Mouse (Mus musculus): Measurements from ENCODE around the gene Lsm4.

Gene Lsm4

DNA sequence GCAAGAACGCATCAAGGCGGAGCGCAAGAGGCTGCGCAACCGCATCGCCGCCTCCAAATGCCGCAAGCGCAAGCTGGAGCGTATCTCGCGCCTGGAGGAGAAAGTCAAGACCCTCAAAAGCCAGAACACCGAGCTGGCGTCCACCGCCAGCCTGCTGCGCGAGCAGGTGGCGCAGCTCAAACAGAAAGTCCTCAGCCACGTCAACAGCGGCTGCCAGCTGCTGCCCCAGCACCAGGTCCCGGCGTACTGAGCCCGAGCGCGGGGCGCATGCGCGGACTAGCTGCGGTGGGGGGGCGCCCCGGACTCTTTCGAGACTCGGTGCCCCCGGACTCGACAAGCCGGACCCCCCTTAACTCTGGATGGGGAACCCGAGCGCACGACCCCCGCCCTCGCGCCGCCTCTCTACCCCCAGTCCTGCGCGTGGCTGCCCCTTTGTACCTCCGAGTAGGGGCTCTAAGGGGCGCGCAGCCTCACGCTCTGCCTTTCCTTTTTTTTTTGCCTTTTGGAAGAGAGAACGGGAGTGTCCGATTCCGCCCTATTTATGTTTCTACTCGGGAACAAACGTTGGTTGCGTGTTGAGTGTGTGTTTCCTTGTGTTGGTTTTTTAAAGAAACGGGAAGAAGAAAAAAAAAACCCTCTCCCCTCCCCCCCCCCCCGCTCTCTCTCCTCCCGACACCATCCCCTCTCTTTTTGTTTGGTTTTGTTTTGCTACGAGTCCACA, 26.9 kb downstream of the Lsm4 start:
- DNase-seq (ENCODE audit: low read depth, low spot score) = peak; percentile 68

DNA sequence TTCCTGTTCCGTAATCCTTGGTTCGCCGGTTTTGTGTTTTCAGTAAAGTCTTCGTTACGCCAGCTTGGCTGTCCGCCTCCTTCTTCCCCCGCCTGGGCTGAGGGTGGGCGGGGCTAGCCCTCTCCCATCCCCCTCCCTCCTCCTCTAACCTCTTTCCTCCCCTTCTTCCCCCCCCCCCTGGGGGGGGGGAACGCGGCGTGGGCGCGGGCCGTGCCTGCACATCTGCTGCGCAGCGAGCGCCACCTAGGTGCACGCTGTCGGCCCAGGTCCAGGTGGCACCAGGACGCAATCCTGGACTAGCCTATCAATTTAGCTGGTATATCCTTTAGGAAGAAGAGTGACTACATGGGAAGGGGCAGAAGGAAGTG, 27.5 kb downstream of the Lsm4 start:
- DNase-seq (ENCODE audit: low read depth, low spot score) = peak; percentile 95

DNA sequence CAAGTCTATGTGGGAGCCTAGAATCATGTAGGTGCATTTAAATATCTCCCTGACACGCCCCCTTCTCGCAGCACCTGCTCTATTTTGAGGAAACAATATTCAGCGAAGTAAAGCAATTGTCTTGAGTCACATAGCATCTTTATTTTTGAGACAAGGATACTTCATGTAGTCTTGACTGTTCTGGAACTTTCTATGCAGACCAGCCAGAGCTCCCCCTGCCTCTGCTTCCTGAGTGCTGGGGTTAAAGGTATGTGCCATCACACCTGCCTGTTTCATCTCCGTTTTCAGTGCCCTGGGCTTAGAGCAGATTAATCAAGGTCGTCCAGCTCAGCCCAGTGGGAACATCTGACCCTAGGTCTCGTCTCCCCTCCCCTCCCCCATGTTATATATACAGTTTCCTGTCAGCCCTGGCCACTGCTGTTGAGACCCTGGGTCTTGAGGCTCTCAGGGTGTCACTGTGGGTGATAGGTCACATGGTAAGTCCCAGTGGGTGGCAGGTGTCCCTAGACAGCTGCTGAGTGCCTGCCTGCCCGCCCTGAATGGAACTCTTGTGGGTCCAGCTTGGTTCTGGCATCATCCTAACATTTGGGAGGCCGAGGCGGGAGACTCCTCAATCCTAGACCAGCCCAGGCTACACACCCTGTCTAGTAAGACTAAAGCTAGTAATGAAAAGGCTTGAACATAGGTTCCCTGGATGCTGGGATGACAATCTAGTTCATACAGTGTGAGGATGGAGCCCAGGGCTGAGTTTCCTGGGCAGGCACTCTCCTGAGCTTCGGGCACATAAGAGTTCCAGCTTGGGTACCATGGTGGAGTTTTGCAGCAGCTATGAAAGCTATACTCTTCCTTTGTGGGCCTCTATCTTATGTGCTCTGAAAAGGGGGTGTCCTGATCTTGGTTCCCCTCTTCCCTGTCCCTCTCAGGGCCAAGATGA, 28.3 kb downstream of the Lsm4 start:
- no peak for DNase-seq (ENCODE audit: low read depth, low spot score)

DNA sequence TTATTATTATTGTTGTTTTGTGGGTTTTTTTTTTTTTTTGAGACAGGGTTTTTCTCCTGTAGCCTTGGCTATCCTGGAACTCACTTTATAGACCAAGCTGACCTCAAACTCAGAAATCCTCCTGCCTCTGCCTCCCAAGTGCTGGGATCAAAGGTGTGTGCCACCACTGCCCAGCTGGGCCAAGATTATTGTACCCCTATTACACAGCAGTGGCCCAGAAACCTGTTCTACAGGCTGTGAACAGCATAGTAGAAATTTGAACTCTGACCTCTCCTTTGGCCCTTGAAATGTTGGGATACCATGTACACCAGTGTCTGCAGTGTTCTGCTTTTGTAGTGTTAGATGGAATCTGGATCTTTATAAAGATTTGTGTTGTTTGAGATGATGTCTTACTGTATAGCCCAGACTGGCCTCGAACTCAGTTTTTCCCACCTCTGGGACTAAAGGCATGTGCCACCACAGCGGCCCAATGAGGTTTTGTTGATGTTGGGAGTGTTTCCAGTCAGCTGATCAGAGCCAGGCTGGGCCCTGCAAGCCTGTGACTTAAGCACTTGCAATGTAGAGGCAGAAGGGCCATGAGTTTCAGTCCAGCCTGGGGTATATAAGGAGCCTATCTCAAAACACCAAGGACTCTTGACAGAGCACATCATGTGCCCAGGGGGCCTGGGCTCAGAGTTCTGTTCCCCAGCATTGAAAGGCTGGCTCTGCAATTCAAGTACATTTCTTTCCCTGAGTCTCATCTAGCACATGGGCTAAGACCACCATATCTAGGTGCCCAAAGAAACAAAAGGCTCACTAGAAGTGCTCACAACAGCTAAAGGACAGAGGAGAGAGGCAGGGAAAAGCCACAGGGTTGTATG, 29.2 kb downstream of the Lsm4 start:
- DNase-seq (ENCODE audit: low read depth, low spot score) = no peak

DNA sequence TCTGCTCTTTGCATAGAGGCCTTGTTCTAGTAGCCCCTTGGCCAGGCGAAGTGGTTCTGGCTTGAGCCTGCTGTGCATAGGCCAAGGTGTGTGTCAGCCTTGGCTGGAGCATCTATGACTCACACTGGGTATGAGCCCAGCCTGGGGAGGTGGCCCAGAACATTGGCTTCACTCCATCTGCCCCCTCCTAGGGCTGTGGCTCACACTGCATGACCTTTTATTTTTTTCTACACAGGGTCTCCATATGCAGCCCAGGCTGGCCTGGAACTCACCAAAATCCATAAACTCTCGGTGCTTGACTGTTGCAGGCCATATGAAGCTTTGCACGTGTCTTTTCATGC, 29.8 kb downstream of the Lsm4 start:
- DNase-seq (ENCODE audit: low read depth, low spot score) = no peak

DNA sequence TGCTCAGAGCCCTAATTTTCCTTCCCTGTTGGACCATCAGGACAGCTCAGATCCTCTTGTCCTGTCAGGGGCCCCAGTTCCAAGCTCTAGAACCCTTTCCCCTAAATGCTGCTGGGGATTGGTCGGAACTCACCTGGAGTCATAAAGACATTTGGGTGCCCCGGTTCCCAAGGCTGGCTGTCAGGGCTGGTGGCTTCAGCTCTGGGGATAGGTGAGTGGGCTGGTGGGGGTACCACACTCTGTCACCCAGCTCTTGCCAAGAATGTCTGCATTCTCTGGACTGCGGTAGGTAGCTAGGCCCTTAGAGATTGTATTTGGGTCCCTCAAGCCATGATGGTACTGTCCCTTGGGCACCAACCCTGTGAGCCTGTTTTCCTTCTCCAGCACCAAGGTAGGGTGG, 30.2 kb downstream of the Lsm4 start, which contains the start of gene Iqcn:
TSS of gene Iqcn (plus strand) at position 171 of the 400 bp plus-strand sequence.
- DNase-seq (ENCODE audit: low read depth, low spot score) = no peak

DNA sequence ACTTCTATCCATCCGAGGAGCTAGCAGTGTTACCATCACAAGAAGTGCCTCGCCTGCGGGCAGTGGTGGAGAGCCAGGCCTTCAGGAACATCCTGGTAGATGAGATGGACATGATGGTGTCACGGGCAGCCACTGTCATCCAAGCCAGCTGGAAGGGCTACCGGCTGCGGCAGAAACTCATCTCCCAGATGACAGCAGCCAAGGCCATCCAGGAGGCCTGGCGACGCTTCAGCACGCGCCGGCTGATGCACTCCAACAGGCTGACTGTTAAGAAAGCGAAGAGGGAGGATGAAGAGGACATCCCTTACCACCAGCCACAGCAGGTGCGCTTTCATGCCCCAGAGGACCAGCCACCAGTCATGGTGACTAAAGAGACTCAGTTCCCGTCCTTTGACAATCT, 35.2 kb downstream of the Lsm4 start:
- DNase-seq (ENCODE audit: low read depth, low spot score) = no peak

DNA sequence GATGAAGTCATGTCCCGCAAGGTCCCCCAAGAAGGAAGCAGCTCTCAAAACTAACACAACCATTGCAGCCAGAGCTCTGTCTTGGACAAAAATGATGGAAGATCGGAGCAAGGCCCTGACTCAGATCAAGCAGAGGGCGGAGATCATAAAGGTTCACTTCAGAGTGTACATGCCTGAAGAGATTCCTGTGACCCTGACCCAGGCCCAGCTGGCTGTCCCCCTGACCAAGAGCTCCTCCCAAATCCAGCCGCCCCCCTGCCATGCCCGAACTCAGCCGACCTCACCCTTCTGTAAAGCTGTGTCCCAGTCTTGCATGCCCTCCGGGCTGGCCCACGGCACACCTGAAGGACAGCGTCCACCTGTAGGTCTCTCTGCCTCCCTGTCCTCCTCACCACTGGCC, 36.7 kb downstream of the Lsm4 start:
- DNase-seq (ENCODE audit: low read depth, low spot score) = no peak

DNA sequence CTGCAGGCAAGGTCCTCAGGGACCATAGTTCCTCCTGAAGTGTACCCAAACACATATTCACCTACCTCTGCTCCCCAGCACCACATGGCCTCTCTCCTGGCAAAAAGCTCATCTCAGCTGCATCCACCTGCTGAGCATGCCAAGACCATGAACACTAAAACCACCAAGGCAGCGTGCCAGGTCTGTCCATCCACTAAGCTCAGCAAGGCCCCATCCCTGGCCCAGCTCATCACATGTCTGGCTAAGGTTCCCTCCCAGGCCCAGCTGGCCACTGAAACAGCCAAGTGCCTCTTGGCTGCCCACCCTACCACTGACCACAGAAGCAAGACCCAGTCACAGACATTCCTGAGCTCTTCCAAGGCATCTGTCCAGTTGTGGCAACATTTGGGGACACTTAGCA, 37.2 kb downstream of the Lsm4 start:
- DNase-seq (ENCODE audit: low read depth, low spot score) = no peak

DNA sequence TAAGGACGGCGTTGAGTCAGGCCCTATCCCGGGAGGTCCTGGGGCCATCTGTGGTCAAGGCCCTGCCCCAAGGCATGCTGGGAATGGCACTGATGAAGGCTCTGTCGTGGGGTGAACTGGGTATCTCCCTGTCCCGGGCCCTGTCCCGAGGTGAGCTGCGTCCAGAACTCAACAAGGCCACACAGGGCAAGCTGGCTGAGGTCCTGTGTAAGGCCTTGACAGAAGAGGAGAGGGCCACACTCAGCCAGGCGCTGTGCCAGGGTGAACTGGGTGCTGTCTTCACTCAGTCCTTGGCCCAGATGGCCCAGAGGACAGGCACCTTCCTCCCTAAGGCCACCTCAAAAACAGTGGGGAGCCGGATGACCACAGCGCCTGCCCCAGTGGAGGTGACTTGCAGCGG, 38.0 kb downstream of the Lsm4 start:
- no peak for DNase-seq (ENCODE audit: low read depth, low spot score)

DNA sequence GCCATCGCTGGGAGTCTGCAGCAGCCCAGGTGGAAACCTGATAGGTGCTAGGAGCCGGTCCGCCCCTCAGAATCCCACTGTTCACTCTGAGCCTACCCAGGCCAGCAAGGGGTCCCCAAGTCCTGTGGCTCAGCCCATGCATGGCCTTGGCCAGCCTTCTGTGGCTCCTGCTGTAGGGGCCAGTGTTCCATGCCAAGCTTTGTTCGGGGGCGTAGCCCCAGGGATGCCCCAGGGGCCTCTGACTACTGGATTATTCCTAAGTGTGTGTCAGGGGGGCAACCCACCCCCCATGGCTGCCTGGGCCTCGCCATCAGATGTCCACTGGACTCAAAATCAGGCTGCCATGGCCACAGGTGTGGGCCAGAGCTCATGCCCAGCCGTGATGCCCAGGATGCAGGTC, 40.9 kb downstream of the Lsm4 start:
- DNase-seq (ENCODE audit: low read depth, low spot score) = no peak

DNA sequence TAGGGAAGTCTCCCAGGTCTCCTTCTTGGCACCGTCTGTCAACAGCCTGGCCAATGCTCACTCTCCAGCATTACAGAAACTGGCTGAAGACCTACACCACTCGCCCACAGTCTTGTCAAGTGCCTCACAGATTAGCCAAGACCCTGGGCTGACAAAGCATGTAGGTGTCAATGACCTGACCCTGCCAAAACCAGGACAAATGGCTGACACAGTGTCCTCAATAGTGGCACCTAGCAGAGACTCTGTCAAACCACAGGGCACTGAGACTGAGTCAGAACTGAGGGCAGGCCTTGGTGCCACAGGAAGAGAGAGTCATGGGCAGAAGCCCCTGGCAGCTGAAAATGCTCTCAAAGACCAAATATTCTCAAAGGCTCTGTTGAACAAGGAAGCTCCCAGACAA, 42.0 kb downstream of the Lsm4 start:
- no peak for DNase-seq (ENCODE audit: low read depth, low spot score)

DNA sequence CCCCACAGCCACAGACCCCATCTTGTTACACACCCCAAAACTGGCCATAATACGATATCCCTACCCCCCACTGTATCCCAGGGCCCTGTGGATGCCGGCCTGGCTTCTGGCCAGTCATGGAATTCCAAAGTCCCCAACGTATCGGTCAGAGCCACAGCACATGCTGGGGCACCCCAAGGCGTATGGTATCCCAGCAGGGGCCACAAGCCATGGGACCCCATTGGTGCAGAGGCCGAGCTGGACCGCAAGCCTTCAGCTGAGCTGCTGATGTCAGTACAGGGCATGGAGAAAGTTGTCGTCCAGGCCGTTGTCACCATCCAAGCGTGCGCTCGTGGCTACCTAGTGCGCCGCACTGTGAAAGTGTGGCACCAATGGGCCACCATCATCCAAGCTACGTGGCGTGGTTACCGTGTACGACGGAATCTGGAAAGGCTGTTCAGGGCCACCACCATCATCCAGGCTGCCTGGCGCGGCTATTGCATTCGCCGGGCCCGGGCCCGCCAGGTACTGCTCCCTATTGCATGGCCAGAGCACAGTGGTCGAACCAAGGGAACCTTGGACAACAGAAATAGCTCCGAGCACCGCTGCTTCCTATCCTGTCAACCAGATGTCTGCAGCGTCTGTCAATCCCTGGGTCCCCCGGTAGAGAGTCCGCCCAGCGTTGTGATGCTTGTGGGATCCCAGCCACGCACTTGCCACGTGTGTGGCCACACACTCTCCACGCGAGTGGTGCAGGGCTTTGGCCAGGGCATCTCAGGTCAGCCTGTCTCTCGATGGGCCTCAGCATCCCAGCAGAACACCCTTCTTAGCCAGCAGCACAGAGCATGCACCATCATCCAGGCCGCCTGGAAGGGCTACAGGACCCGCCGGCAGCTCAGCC, 43.7 kb downstream of the Lsm4 start:
- DNase-seq (ENCODE audit: low read depth, low spot score) = peak; percentile 42

DNA sequence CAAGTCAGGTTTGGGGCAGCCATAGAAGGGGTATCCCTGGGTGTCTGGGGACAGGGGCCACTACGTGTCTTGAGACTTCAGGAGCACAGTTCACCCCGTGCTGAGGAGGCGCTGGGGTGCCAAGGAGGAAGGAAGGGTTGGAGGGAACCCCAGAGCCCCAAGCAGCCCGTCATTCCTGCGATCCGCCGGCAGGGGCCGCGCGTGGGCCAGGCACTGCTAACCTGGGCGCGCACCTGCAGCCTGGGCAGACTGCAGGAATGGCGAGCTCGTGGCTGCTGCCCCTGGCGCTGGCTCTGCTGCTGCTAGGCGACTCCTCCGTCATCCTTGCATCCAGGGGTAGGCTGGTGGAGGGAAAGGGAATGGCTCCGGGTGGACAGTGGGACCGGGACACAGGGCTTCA, 45.2 kb downstream of the Lsm4 start, which contains the start of gene Gm3336:
TSS of gene Gm3336 (plus strand) at position 247 of the 400 bp plus-strand sequence.
- peak; percentile 77 for DNase-seq (ENCODE audit: low read depth, low spot score)

DNA sequence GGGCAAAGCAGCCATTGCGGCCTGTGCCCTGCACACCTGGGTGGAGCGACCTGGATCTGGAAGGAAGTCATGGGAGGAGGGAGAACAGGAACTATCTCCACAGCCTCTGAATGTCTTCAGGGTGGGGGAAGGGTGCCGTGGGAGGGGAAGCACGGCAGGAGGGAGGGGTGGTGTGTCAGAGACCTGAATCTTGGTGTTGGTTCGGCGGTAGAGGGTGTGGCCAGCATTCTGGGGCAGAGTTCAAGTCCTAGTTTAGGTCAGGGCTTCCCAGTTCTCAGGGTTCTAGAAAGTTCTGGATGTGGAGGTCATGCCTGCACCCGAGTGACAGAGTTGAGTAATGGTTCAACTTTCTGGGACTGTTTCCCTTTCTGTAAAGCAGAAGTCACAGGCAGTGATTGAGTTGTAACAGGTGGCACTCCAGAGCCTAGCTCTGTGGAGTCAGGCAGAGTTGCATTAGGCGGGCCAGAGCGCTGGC, 46.8 kb downstream of the Lsm4 start:
- peak; percentile 65 for DNase-seq (ENCODE audit: low read depth, low spot score)

DNA sequence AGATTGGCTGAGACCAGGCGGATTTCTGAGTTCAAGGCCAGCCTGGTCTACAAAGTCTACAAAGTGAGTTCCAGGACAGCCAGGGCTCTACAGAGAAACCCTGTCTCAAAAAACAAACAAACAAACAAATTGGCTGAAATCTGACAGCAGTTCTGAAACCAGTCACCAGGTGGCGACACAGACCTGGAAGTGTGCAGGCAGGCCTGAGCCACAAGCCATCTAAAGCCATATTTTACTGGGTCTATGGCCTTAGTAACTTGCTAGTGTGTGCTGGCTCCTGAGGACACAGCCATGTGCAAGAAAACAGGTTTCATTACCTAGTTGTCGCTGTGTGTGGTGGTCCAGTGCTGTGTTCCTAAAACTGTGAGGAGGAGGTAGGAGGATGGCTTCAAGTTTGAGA, 47.7 kb downstream of the Lsm4 start:
- peak; percentile 88 for DNase-seq (ENCODE audit: low read depth, low spot score)

DNA sequence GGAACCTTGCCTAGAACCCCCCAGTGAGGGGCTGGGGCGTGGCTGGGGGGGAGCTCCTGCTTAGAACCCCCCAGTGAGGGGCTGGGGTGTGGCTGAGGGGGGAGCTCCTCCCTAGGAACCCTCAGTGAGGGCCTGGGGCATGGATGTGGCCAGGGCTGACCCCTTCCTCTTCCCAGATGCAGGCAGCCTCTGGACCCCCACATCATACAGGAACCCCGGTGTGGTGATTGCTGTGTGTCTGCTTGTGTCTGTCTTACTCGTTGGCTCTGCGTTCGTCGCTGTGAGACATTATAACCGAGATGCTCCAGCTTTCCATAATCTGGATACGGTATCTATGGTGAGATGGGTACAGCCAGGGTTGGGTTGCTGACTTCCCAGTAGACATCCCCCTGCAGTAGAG, 48.6 kb downstream of the Lsm4 start:
- DNase-seq (ENCODE audit: low read depth, low spot score) = no peak

DNA sequence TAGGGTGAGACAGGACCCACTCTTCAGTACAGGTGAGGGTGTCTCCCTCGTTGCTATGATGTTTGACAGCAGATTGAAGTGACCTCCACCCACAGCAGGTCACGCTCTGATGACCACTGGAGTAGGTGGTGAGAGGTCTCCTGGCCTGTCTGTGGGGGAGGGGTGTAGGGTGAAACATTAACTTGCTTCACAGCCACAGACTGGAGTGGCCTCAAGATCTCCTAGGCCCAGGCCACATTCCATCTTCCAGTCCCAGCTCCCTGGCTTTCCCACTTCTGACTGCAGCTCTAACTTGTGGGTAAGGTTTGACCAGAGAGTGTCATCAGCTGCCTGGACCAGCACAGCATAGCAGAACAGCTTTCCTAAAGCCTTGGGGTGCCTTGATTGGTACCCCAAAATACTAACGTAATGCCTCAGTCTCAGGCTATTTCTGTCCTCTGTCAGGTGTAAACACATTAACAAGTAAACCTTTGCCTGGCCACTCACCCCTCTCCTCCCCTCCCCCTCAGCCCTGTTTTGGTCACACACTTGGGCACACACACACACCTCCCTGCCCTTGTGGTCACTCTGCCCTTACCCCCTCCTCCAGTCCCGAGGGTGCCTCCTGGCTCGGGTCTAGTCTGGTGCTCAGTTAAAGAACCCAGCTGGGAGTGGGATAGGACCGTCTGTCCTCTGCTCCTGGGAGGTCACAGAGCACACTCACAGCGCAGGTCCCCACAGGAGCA, 50.6 kb downstream of the Lsm4 start, which contains the start of gene Pde4c:
TSS of gene Pde4c (plus strand) at position 235 of the 725 bp plus-strand sequence.
- no peak for DNase-seq (ENCODE audit: low read depth, low spot score)

DNA sequence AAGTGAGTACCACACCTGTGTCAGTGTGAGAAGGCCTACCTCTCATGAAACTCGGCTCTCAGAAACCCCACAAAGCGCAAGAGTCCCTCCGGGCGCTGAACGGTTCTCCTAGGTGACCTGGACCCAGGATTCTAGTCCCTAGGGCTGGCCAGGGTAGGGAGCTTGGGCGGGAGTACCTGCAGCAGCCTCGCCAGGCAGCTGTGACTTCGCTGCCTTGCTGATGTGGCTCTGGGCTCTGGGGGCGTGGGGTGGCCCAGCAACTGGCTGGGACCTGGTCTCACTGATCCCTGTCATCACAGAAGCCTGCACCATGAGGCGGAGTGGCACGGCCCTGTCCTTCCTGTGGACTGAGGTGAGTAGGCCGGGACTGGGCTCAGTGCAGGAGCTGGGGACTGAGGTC, 51.2 kb downstream of the Lsm4 start:
- DNase-seq (ENCODE audit: low read depth, low spot score) = no peak

DNA sequence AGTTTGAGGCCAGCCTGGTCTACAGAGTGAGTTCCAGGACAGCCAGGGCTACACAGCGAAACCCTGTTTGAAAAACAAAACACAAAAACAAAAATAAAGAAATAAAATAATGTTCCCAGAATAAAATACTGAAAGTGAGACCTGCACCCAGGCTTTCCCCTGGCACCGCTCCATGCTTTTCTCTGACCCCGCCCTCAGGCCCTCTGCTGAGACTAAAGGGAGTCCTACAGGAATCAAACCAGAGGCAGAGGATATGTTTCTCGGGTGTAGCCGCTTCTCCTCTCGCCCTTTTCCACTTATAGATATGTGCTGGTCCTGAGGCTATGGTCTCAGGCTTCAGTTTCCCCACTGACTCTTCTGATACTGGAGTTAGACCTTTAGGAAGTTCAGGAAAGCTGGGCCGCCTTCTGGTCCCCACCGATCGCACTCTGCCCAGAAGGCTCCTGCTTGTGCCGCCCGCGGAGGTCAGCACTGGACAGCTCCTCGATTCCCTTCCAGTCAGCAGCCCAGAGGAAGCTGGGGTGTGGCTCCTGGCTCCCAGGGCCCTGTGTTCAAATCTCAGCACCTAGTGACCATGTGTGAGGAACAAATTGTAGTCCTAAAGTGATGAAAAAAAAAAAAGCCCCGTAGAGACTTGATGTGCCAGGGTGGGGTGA, 52.9 kb downstream of the Lsm4 start:
- peak; percentile 50 for DNase-seq (ENCODE audit: low read depth, low spot score)
